Mouse (Mus musculus) embryonic facial prominence, embryonic 12.5 days (tissue): ENCODE data around the gene Pms2. TPM values are rescaled to one million over a fixed set of nuclear protein-coding genes. Genes with fewer than 3 reads are reported as not detected.

ENCODE experiments used
- ATAC-seq: fragments of 200-750 bp; cut with Nextera tagmentation; 2 replicates; pipeline ENCODE4 v1.8.0; 2017; ENCODE audit not compliant: insufficient number of reproducible peaks, insufficient read depth, low FRiP score, low TSS enrichment
- H3K27ac ChIP-seq: fragments of 300-500 bp; sonication (generic); 2 replicates; pipeline ENCODE4 v1.5.1; 2016; ENCODE audit warnings: mild to moderate bottlenecking
- H3K27me3 ChIP-seq: fragments of 300-500 bp; sonication (generic); 2 replicates; pipeline ENCODE4 v1.6.1; 2016; ENCODE audit warnings: mild to moderate bottlenecking, moderate library complexity
- H3K36me3 ChIP-seq: fragments of 300-500 bp; sonication (generic); 2 replicates; pipeline ENCODE4 v1.6.1; 2016; ENCODE audit warnings: mild to moderate bottlenecking
- H3K4me1 ChIP-seq: fragments of 300-500 bp; sonication (generic); 2 replicates; pipeline ENCODE4 v1.6.1; 2016
- H3K4me2 ChIP-seq: fragments of 300-500 bp; sonication (generic); replicated peaks from 2 replicates; pipeline ENCODE4 v1.6.1; 2016; ENCODE audit warnings: mild to moderate bottlenecking, moderate library complexity
- H3K4me3 ChIP-seq: fragments of 300-500 bp; sonication (generic); 2 replicates; pipeline ENCODE4 v1.5.1; 2016; ENCODE audit warnings: mild to moderate bottlenecking
- H3K9ac ChIP-seq: fragments of 300-500 bp; sonication (generic); 2 replicates; pipeline ENCODE4 v1.6.1; 2016; ENCODE audit warnings: mild to moderate bottlenecking, moderate library complexity
- H3K9me3 ChIP-seq: fragments of 300-500 bp; sonication (generic); 2 replicates; pipeline ENCODE4 v1.6.1; 2016; ENCODE audit warnings: mild to moderate bottlenecking, moderate library complexity
- WGBS: fragments of 180-500 bp; shearing (Covaris S2); methylation state at CpG from one replicate; pipeline ENCODE4 v1.1.7; 2016; 5-methylcytosine and 5-hydroxymethylcytosine counted together
- polyA plus RNA-seq: library from polyadenylated mRNA; unstranded; fragments of >200 nt; fragmentation: Nextera tagmentation; extraction: Ambion mirVana; gene quantifications from 2 replicates; pipeline ENCODE4 v1.2.1, GENCODE M21; 2016

Gene Pms2
- polyA plus RNA-seq, 1 experiment from 2014 or later, result 40.4 TPM

DNA sequence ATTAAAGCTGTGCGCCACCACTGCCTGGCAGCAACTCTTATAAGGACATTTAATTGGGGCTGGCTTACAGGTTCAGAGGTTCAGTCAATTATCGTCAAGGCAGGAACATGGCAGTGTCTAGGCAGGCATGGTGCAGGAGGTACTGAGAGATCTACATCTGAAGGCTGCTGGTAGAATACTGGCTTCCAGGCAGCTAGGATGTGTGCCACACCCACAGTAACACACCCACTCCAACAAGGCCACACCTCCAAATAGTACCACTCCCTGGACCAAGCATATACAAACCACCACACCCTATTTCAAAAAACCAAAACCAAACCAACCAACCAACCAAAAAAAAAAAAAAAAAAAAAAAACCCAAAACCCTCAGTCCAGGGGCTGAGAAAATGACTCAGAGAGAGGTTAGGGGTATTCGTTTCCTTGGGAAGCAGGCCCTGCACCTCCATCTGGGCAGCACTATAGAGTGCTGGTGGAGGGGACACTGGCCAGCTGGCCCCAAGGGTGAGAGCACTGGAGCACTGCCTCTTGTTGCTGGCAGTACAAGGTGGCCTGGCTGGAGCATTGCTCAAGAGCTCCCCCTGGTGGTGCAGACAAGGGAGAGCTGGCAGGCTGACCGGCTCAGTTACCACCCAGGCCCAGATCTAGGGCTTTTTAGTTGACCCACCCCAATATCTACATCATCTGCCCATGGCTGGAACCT, 65.3 kb downstream of the Pms2 start:
- 52% methylated on average over 4 of the region's 4 CpGs for WGBS
- no peaks in the 10 kb centered on the region for H3K9me3 ChIP-seq
- H3K4me3 ChIP-seq, result no peak overlapping the region
- H3K4me1 ChIP-seq, result no peaks in the 10 kb centered on the region
- no peak overlapping the region for H3K27ac ChIP-seq
- no peak overlapping the region for H3K4me2 ChIP-seq
- H3K27me3 ChIP-seq, result no peaks in the 10 kb centered on the region
- no peaks in the 10 kb centered on the region for H3K36me3 ChIP-seq
- H3K9ac ChIP-seq, result no peak overlapping the region
- ATAC-seq, result no peak; the same call in 1 of the 2 replicates

DNA sequence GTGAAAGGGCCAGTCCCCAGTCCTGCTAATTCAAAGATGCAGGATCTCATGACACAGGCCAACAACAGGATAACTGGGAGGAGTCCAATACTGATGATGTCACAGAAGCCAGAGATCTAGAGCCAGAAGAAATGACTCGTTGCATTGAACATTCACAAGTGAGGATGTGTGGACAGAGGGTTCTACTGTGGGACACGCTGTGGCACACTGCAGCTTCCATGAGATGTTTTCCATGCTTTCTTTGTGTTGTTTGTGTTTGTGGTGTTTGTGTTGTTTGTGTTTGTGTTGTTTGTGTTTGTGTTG, 65.8 kb downstream of the Pms2 start:
- Histone ChIP-seq H3K9me3 (no peaks in the 10 kb centered on the region), H3K27me3 (no peaks in the 10 kb centered on the region), H3K4me3 (no peak overlapping the region), H3K36me3 (no peaks in the 10 kb centered on the region), H3K9ac (no peak overlapping the region), H3K4me1 (no peaks in the 10 kb centered on the region), H3K27ac (no peak overlapping the region), H3K4me2 (no peak overlapping the region)
- no peak for ATAC-seq
- 66% methylated on average over 2 of the region's 2 CpGs for WGBS

DNA sequence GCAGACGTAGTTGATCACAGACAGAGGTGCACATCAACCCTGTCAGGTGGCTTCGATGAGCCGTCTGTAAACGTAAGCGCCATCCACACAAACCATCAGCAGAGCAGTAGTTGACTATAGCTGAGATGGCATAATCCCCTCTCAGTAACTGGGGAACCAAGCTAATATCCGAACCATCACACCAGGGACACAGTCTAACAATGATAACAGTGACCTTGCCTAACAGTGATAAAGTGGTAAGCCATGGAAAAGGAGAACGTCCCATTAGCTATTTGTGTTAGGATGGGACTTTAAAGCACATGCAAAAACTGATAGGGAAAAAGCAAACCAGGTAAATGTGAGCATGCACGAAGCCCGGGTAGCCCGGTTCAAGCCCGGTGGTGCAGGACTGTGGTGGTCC, 66.5 kb downstream of the Pms2 start:
- H3K4me1 ChIP-seq, result no peaks in the 10 kb centered on the region; the same call in 1 of the 2 replicates
- no peaks in the 10 kb centered on the region for H3K9me3 ChIP-seq
- ATAC-seq, result no peak
- H3K27me3 ChIP-seq, result no peaks in the 10 kb centered on the region
- no peak overlapping the region for H3K4me3 ChIP-seq
- no peak overlapping the region for H3K9ac ChIP-seq
- no peak overlapping the region for H3K27ac ChIP-seq
- H3K4me2 ChIP-seq, result no peak overlapping the region
- H3K36me3 ChIP-seq, result no peaks in the 10 kb centered on the region
- WGBS, result 90% methylated on average over 11 of the region's 11 CpGs

DNA sequence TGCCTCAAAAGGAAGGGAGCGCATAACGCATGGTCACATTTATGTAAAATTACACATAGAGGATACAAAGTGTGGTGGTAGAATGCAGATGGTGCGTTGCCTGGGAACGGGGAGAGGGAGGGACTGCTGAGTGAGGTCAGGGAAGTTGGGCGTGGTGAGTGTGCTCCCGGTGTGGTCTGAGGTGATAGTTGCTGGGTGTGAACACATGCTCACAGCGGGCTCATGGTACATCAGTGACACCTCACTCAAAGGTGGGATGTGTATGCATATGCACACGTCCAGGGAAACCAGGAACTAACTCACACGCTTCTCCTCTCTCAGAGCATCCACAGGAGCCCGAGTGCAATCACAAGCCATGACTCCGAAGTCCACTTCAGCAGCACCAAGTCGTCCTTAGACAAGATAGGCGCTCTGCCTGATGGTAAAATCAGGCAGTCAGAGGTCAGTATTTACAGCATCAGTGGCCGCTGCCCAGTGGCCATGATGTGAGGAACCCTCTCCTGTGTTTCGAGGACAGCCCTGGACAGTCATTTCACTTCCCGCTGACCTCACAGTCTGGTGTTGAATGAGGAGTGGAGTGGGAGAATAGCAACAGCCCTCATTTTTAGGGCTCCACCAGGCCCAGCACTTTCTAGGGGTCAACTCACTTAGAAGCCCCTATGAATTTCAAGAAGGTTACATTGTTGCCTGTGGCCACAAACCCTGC, 67.1 kb downstream of the Pms2 start:
- Histone ChIP-seq H3K4me3 (no peak overlapping the region), H3K27me3 (no peaks in the 10 kb centered on the region), H3K9ac (no peak overlapping the region), H3K9me3 (no peaks in the 10 kb centered on the region), H3K4me2 (no peak overlapping the region), H3K27ac (no peak overlapping the region), H3K36me3 (no peaks in the 10 kb centered on the region), H3K4me1 (no peaks in the 10 kb centered on the region; the same call in 1 of the 2 replicates)
- ATAC-seq, result no peak
- 81% methylated on average over 16 of the region's 16 CpGs for WGBS

- no peak for ATAC-seq
- H3K9ac ChIP-seq, result no peak overlapping the region
- no peaks in the 10 kb centered on the region for H3K27me3 ChIP-seq
- H3K4me3 ChIP-seq, result no peak overlapping the region
- H3K9me3 ChIP-seq, result no peaks in the 10 kb centered on the region
- peak overlapping the region; percentile 15; the same call in 1 of the 2 replicates for H3K4me2 ChIP-seq
- H3K27ac ChIP-seq, result no peak overlapping the region; the same call in 1 of the 2 replicates
- no peaks in the 10 kb centered on the region; the same call in 1 of the 2 replicates for H3K4me1 ChIP-seq
- H3K36me3 ChIP-seq, result peaks cover 18% of the 10 kb centered on the region
- 27% methylated on average over 9 of the region's 9 CpGs for WGBS
These were observed 71.1 kb downstream of the Pms2 start for GRCm38 (mm10) chr5:143980858-143981257.

GRCm38 (mm10) chr5:143982361-143982760, 72.6 kb downstream of the Pms2 start:
- H3K27me3 ChIP-seq, result no peaks in the 10 kb centered on the region
- no peak overlapping the region for H3K4me2 ChIP-seq
- no peaks in the 10 kb centered on the region for H3K9me3 ChIP-seq
- no peaks in the 10 kb centered on the region; the same call in 1 of the 2 replicates for H3K4me1 ChIP-seq
- WGBS, result 77% methylated on average over 2 of the region's 2 CpGs
- H3K4me3 ChIP-seq, result no peak overlapping the region
- no peak overlapping the region for H3K9ac ChIP-seq
- ATAC-seq, result no peak
- H3K36me3 ChIP-seq, result peaks cover 33% of the 10 kb centered on the region
- H3K27ac ChIP-seq, result no peak overlapping the region

Other genes with a start within 250 kb of the Pms2 start
- gene Usp42, start 177.7 kb upstream of the Pms2 start, polyA plus RNA-seq, result 31.7 and 34.7 TPM in 2 replicates
- 46.5 and 47.7 TPM in 2 replicates for gene Eif2ak1, start 92.2 kb upstream of the Pms2 start, polyA plus RNA-seq
- 0.36 TPM in 2 replicates for gene Ankrd61, start 12.3 kb upstream of the Pms2 start, polyA plus RNA-seq
- 89.4 and 95.2 TPM in 2 replicates for gene Aimp2, start 117 bp upstream of the Pms2 start, polyA plus RNA-seq
- gene Gm42421, start 18.2 kb downstream of the Pms2 start, polyA plus RNA-seq, result 0.79 and 1.1 TPM in 2 replicates
- gene Rsph10b, start 23.1 kb downstream of the Pms2 start, polyA plus RNA-seq, result 0.77 and 1.3 TPM in 2 replicates
- gene Ccz1, start 104.9 kb downstream of the Pms2 start, polyA plus RNA-seq, result 95.2 and 96.2 TPM in 2 replicates
- gene Ocm, start 116.7 kb downstream of the Pms2 start, polyA plus RNA-seq, result not detected in 2 replicates
- gene Lmtk2, start 190.5 kb downstream of the Pms2 start, polyA plus RNA-seq, result 5.3 and 5.6 TPM in 2 replicates